Mouse (Mus musculus): ENCODE results near the gene Rassf1.
A peak's percentile ranks its signal among the peaks of the same experiment; 100 is the strongest.

Rassf1 gene

GRCm38 (mm10) chr9:107541005-107541404, 10.3 kb upstream of the Rassf1 start:
- DNase-seq, result no peak

- DNase-seq, result peak; percentile 95
Observed at GRCm38 (mm10) chr9:107541474-107542351, 9.6 kb upstream of the Rassf1 start, which contains the start of the genes Cyb561d2 and Nprl2. TSS of gene Cyb561d2 (minus strand) at chr9:107542193. TSS of gene Nprl2 (plus strand) at chr9:107542226.

GRCm38 (mm10) chr9:107542352-107542686, 9.0 kb upstream of the Rassf1 start:
- DNase-seq, result no peak

- DNase-seq, result peak; percentile 68
Observed at GRCm38 (mm10) chr9:107542721-107543120, 8.6 kb upstream of the Rassf1 start.

GRCm38 (mm10) chr9:107543299-107543698, 8.1 kb upstream of the Rassf1 start:
- peak; percentile 56 for DNase-seq

- DNase-seq, result peak; percentile 64
Observed at GRCm38 (mm10) chr9:107544196-107544700, 7.1 kb upstream of the Rassf1 start.

- peak; percentile 67 for DNase-seq
Observed at GRCm38 (mm10) chr9:107544729-107545128, 6.6 kb upstream of the Rassf1 start.

- DNase-seq, result peak; percentile 59
Observed at GRCm38 (mm10) chr9:107545199-107545598, 6.2 kb upstream of the Rassf1 start.

GRCm38 (mm10) chr9:107545602-107546001, 5.8 kb upstream of the Rassf1 start:
- peak; percentile 74 for DNase-seq

GRCm38 (mm10) chr9:107547026-107547425, 4.3 kb upstream of the Rassf1 start, which contains the start of gene Zmynd10:
TSS of gene Zmynd10 (plus strand) at chr9:107547298.
- DNase-seq, result no peak

GRCm38 (mm10) chr9:107547957-107548356, 3.4 kb upstream of the Rassf1 start:
- no peak for DNase-seq

GRCm38 (mm10) chr9:107548820-107549219, 2.5 kb upstream of the Rassf1 start:
- DNase-seq, result no peak

GRCm38 (mm10) chr9:107549297-107550074, 1.9 kb upstream of the Rassf1 start:
- no peak for DNase-seq

GRCm38 (mm10) chr9:107550491-107551116, 751 bp upstream of the Rassf1 start:
- no peak for DNase-seq

- DNase-seq, result no peak
Observed at GRCm38 (mm10) chr9:107551890-107552355, 568 bp downstream of the Rassf1 start.

GRCm38 (mm10) chr9:107552690-107553393, 1.5 kb downstream of the Rassf1 start:
- no peak for DNase-seq

- peak; percentile 78 for DNase-seq
Observed at GRCm38 (mm10) chr9:107553541-107554318, 2.4 kb downstream of the Rassf1 start.

- DNase-seq, result peak; percentile 97
Observed at GRCm38 (mm10) chr9:107554319-107554825, 3.0 kb downstream of the Rassf1 start.

- DNase-seq, result no peak
Observed at GRCm38 (mm10) chr9:107555031-107555457, 3.7 kb downstream of the Rassf1 start.

- no peak for DNase-seq
Observed at GRCm38 (mm10) chr9:107555701-107556100, 4.3 kb downstream of the Rassf1 start.

GRCm38 (mm10) chr9:107556346-107556745, 5.0 kb downstream of the Rassf1 start:
- no peak for DNase-seq

Measured in cerebellum, adult 9-11 months (tissue).